Mouse (Mus musculus) hindbrain, embryonic 16.5 days (tissue): ENCODE data around the gene Atpaf1. TPM values are rescaled to one million over a fixed set of nuclear protein-coding genes. Genes with fewer than 3 reads are reported as not detected.

ENCODE experiments used
- ATAC-seq: fragments of 200-750 bp; cut with Nextera tagmentation; 2 replicates; pipeline ENCODE4 v1.8.0; 2017; ENCODE audit warnings: moderate TSS enrichment, moderate library complexity
- H3K27ac ChIP-seq: fragments of 300-500 bp; sonication (generic); 2 replicates; pipeline ENCODE4 v1.5.1; 2014; ENCODE audit warnings: low read depth, mild to moderate bottlenecking, control low read depth, low read length, moderate library complexity
- H3K27me3 ChIP-seq: fragments of 300-500 bp; sonication (generic); replicated peaks from 2 replicates; pipeline ENCODE4 v1.6.1; 2014; ENCODE audit warnings: low read length; ENCODE audit not compliant: control insufficient read depth, insufficient read depth
- H3K36me3 ChIP-seq: fragments of 300-500 bp; sonication (generic); 2 replicates; pipeline ENCODE4 v1.6.1; 2014; ENCODE audit warnings: mild to moderate bottlenecking, low read length, moderate library complexity, mixed read lengths; ENCODE audit not compliant: control insufficient read depth, insufficient read depth
- H3K4me1 ChIP-seq: fragments of 300-500 bp; sonication (generic); 2 replicates; pipeline ENCODE4 v1.6.1; 2014; ENCODE audit warnings: low read depth, low read length; ENCODE audit not compliant: control insufficient read depth, insufficient read depth
- H3K4me2 ChIP-seq: fragments of 300-500 bp; sonication (generic); 2 replicates; pipeline ENCODE4 v1.6.1; 2014; ENCODE audit warnings: mild to moderate bottlenecking, low read length, control low read depth, moderate library complexity
- H3K4me3 ChIP-seq: fragments of 300-500 bp; sonication (generic); 2 replicates; pipeline ENCODE4 v1.5.1; 2014; ENCODE audit warnings: mild to moderate bottlenecking, low read length, control low read depth, moderate library complexity
- H3K9ac ChIP-seq: fragments of 300-500 bp; sonication (generic); 2 replicates; pipeline ENCODE4 v1.6.1; 2014; ENCODE audit warnings: low read depth, mild to moderate bottlenecking, control low read depth, low read length, moderate library complexity
- H3K9me3 ChIP-seq: fragments of 300-500 bp; sonication (generic); 2 replicates; pipeline ENCODE4 v1.6.1; 2014; ENCODE audit warnings: mild to moderate bottlenecking, low read length, moderate library complexity; ENCODE audit not compliant: control insufficient read depth
- WGBS: fragments of 180-500 bp; shearing (Covaris S2); extraction: QIAGEN DNeasy Blood & Tissue Kit; methylation state at CpG from one replicate; pipeline ENCODE4 v1.1.7; 2014; 5-methylcytosine and 5-hydroxymethylcytosine counted together
- polyA plus RNA-seq: library from polyadenylated mRNA; unstranded; fragments of >200 nt; fragmentation: Nextera tagmentation; extraction: Ambion mirVana; gene quantifications from 2 replicates; pipeline ENCODE4 v1.2.1, GENCODE M21; 2015

Atpaf1 gene
- polyA plus RNA-seq, 1 experiment from 2014 or later, result 37.7 TPM

DNA sequence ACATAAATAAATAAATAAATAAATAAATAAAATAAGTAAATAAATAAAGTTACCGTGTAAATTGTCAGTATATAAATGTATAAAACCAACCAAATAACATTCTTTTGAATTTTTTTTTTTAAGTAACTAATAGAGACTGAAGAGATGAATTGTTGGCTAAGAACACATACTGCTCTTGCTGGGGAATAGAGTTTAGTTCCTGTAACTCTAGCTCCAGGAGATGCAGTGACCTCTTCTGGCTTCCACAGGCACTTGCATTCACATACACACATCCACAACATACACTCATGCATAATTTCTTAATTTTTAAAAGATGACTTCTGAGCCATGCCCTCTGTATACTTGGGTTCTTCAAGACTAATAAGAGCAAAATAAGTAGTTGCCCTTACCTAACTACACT, 29.8 kb upstream of the Atpaf1 start:
- no peaks in the 10 kb centered on the region for H3K4me1 ChIP-seq
- H3K4me2 ChIP-seq, result no peak overlapping the region
- H3K4me3 ChIP-seq, result no peak overlapping the region
- no peaks in the 10 kb centered on the region for H3K9me3 ChIP-seq
- no peak for ATAC-seq
- peaks cover 10% of the 10 kb centered on the region; the same call in 1 of the 2 replicates for H3K36me3 ChIP-seq
- no peaks in the 10 kb centered on the region for H3K27me3 ChIP-seq
- no peak overlapping the region for H3K27ac ChIP-seq
- 100% methylated on average over 1 of the region's 1 CpGs for WGBS
- no peak overlapping the region for H3K9ac ChIP-seq

DNA sequence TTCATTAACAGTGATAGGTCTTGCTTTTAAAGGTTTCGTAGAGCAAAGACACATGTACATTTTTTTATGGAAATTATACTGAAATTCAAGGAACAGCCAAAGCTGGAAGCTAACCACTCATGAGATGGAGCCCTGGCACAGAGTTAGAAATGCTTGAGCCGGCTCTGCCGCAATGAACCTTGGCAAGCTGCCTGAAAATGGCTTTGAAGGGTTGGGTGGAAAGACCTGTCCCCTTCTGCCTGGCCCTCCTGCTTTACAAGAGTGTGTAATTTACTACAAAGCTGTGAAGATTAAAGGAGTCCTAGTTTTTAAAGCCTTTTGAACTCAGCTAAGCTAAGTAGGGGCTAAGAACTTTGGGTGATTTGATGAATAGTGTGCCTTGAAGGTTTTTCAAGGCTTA, 23.4 kb upstream of the Atpaf1 start:
- no peaks in the 10 kb centered on the region for H3K4me1 ChIP-seq
- ATAC-seq, result no peak
- H3K27ac ChIP-seq, result no peak overlapping the region
- peaks cover 17% of the 10 kb centered on the region for H3K36me3 ChIP-seq
- H3K27me3 ChIP-seq, result no peaks in the 10 kb centered on the region
- no peak overlapping the region for H3K4me3 ChIP-seq
- no peak overlapping the region for H3K4me2 ChIP-seq
- no peak overlapping the region for H3K9ac ChIP-seq
- 59% methylated on average over 3 of the region's 3 CpGs for WGBS
- H3K9me3 ChIP-seq, result no peaks in the 10 kb centered on the region

- 84% methylated on average over 11 of the region's 11 CpGs for WGBS
- peak; percentile 69 for ATAC-seq
- Histone ChIP-seq H3K9me3 (no peaks in the 10 kb centered on the region), H3K4me1 (no peaks in the 10 kb centered on the region), H3K9ac (no peak overlapping the region), H3K27me3 (no peaks in the 10 kb centered on the region), H3K36me3 (peaks cover 9% of the 10 kb centered on the region), H3K27ac (no peak overlapping the region), H3K4me2 (no peak overlapping the region), H3K4me3 (no peak overlapping the region)
Observed at GRCm38 (mm10) chr4:115764581-115764980, 20.0 kb upstream of the Atpaf1 start.

GRCm38 (mm10) chr4:115767647-115768467, 16.8 kb upstream of the Atpaf1 start:
- no peak overlapping the region for H3K4me3 ChIP-seq
- H3K9ac ChIP-seq, result no peak overlapping the region
- ATAC-seq, result no peak
- no peaks in the 10 kb centered on the region for H3K9me3 ChIP-seq
- H3K27me3 ChIP-seq, result no peaks in the 10 kb centered on the region
- WGBS, result 31% methylated on average over 11 of the region's 11 CpGs
- H3K27ac ChIP-seq, result no peak overlapping the region
- H3K4me1 ChIP-seq, result no peaks in the 10 kb centered on the region
- H3K4me2 ChIP-seq, result no peak overlapping the region
- H3K36me3 ChIP-seq, result peaks cover 10% of the 10 kb centered on the region

DNA sequence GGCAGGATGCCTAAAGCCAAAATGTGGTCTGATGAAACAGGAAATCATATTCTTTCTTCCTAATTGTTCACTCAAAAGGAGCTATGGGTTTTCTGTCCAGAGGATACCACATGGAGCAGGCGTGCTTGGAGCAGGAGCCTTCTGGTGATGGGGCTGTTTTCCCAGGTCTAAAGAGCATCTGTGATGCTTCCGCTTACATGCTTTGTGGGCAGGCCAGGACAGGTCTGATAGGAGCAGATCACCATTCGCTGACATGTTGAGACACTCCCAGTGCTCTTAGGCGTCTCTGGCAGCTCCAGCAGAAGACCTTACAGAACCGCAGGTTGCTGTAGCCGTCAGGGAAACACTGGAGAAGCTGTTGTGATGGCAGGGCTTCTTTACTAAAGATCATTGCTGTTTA, 9.6 kb upstream of the Atpaf1 start:
- no peaks in the 10 kb centered on the region for H3K27me3 ChIP-seq
- ATAC-seq, result no peak
- H3K4me1 ChIP-seq, result no peaks in the 10 kb centered on the region
- H3K36me3 ChIP-seq, result peaks cover 3% of the 10 kb centered on the region; the same call in 1 of the 2 replicates
- WGBS, result 90% methylated on average over 6 of the region's 6 CpGs
- H3K4me3 ChIP-seq, result no peak overlapping the region
- no peak overlapping the region for H3K4me2 ChIP-seq
- H3K9ac ChIP-seq, result no peak overlapping the region
- H3K9me3 ChIP-seq, result no peaks in the 10 kb centered on the region
- H3K27ac ChIP-seq, result no peak overlapping the region

DNA sequence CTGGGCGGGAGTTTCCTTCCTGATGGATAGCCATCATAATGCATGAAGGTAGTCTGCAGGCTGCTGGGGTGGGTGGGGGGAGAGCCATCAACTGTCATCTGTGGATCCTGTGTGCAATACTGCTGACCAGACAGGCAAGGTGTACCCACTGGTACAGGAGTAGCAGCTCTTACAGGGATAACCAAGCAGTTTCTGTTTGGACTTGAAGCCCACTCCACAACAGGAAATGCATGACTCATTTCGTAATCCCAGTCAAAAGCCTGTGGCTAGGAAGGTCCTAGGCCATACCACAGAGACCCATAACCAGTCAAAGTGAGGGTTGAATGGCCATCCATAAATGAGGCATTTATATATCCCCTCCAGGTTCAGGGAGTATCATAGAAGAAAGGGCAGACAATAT, 7.0 kb upstream of the Atpaf1 start:
- Histone ChIP-seq H3K27ac (no peak overlapping the region), H3K27me3 (no peaks in the 10 kb centered on the region), H3K4me2 (no peak overlapping the region), H3K4me1 (no peaks in the 10 kb centered on the region), H3K36me3 (no peaks in the 10 kb centered on the region), H3K4me3 (no peak overlapping the region), H3K9ac (no peak overlapping the region), H3K9me3 (no peaks in the 10 kb centered on the region)
- 94% methylated on average over 2 of the region's 2 CpGs for WGBS
- no peak for ATAC-seq

- Histone ChIP-seq H3K4me3 (no peak overlapping the region), H3K36me3 (no peaks in the 10 kb centered on the region), H3K27me3 (no peaks in the 10 kb centered on the region), H3K4me2 (no peak overlapping the region), H3K4me1 (peaks cover 5% of the 10 kb centered on the region; the same call in 1 of the 2 replicates), H3K9ac (no peak overlapping the region), H3K9me3 (no peaks in the 10 kb centered on the region), H3K27ac (no peak overlapping the region)
- WGBS, result 40% methylated on average over 6 of the region's 6 CpGs
- no peak for ATAC-seq
Observed at GRCm38 (mm10) chr4:115780269-115780668, 4.3 kb upstream of the Atpaf1 start.

GRCm38 (mm10) chr4:115780918-115781317, 3.7 kb upstream of the Atpaf1 start, which contains the start of gene Tex38:
Gene Tex38, minus strand, starts transcription at chr4:115781018.
- Histone ChIP-seq H3K4me2 (no peak within 1 kb of the TSS), H3K36me3 (no peaks in the 10 kb centered on the region), H3K9me3 (no peaks in the 10 kb centered on the region), H3K4me3 (no peak within 1 kb of the TSS), H3K27me3 (no peaks in the 10 kb centered on the region), H3K9ac (no peak within 1 kb of the TSS), H3K27ac (no peak within 1 kb of the TSS), H3K4me1 (peaks cover 10% of the 10 kb centered on the region)
- WGBS, result 86% methylated on average over 3 of the region's 3 CpGs
- ATAC-seq, result no peak

DNA sequence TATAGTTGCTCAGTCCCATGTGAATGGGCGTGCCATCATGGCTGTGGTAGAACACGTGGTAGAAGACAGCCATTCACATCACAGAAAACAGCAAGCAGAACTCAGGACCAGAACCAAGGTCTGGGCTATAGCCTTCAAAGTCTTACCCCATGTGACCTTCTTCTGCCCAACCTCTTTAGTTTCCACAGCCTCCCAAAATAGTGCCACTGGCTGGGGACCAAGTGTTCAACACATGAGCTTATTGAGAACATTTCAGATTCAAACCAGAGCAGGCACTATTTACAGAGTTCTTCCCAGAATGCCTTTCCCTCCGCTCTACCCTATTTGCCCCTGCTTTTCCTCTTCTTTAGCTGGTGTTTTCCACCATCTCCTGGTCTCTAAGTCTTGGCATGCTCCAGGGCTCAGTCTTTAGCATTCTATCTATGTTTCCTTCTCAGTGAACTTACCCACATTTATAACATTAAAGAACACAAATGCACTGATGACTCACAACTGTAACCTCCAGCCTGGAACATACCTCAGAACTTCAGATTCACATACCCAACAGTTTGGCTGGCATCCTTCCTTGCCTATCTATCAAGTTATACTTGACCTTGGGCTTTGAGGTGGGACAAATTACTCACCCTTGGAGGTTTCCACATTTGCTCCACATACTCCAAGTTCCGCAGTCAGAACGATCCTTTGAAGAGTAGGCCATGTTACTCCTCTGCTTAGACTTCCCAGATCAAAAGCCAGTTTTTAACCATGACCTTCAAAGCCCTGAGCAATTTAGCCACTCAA, 2.4 kb upstream of the Atpaf1 start:
- Histone ChIP-seq H3K9me3 (no peaks in the 10 kb centered on the region), H3K36me3 (no peaks in the 10 kb centered on the region), H3K4me3 (no peak overlapping the region), H3K27ac (no peak overlapping the region), H3K9ac (no peak overlapping the region), H3K4me2 (no peak overlapping the region), H3K4me1 (peaks cover 10% of the 10 kb centered on the region), H3K27me3 (no peaks in the 10 kb centered on the region)
- ATAC-seq, result no peak
- 92% methylated on average over 5 of the region's 5 CpGs for WGBS
